Mouse (Mus musculus) CD4-positive helper T cell, adult 2 months (primary cell): ENCODE data around the gene Wscd2.
A peak's percentile ranks its signal among the peaks of the same experiment; 100 is the strongest.

ENCODE experiments used
- DNase-seq: peaks from one replicate; pipeline ENCODE4 v3.0.0-alpha.2; 2012; ENCODE audit warnings: low read depth, missing footprints, low spot score

Wscd2 gene

GRCm38 (mm10) chr5:113538826-113539225 is 48.7 kb downstream of the Wscd2 start:
- peak; percentile 74 for DNase-seq

- DNase-seq, result peak; percentile 77
Measured at GRCm38 (mm10) chr5:113539438-113539837, 49.3 kb downstream of the Wscd2 start.

- no peak for DNase-seq
Measured at GRCm38 (mm10) chr5:113539858-113540257, 49.7 kb downstream of the Wscd2 start.

GRCm38 (mm10) chr5:113541196-113541595 is 51.1 kb downstream of the Wscd2 start:
- DNase-seq, result no peak

GRCm38 (mm10) chr5:113542885-113543476 is 52.8 kb downstream of the Wscd2 start:
- DNase-seq, result no peak

GRCm38 (mm10) chr5:113547949-113548700 is 58.0 kb downstream of the Wscd2 start:
- peak; percentile 61 for DNase-seq

GRCm38 (mm10) chr5:113550249-113550648 is 60.1 kb downstream of the Wscd2 start:
- no peak for DNase-seq

GRCm38 (mm10) chr5:113550759-113551158 is 60.6 kb downstream of the Wscd2 start:
- no peak for DNase-seq

GRCm38 (mm10) chr5:113553402-113553897 is 63.3 kb downstream of the Wscd2 start:
- DNase-seq, result no peak

- no peak for DNase-seq
Measured at GRCm38 (mm10) chr5:113554095-113554494, 64.0 kb downstream of the Wscd2 start.

- DNase-seq, result no peak
Measured at GRCm38 (mm10) chr5:113554571-113554970, 64.4 kb downstream of the Wscd2 start.

- no peak for DNase-seq
Measured at GRCm38 (mm10) chr5:113555684-113556083, 65.6 kb downstream of the Wscd2 start.

- DNase-seq, result no peak
Measured at GRCm38 (mm10) chr5:113558065-113558464, 67.9 kb downstream of the Wscd2 start.

GRCm38 (mm10) chr5:113559627-113560026 is 69.5 kb downstream of the Wscd2 start:
- no peak for DNase-seq

GRCm38 (mm10) chr5:113564463-113564862 is 74.3 kb downstream of the Wscd2 start:
- DNase-seq, result no peak

- DNase-seq, result no peak
Measured at GRCm38 (mm10) chr5:113565101-113565854, 75.1 kb downstream of the Wscd2 start.

- no peak for DNase-seq
Measured at GRCm38 (mm10) chr5:113565858-113566257, 75.7 kb downstream of the Wscd2 start.

- no peak for DNase-seq
Measured at GRCm38 (mm10) chr5:113570056-113570717, 80.1 kb downstream of the Wscd2 start.

GRCm38 (mm10) chr5:113577555-113577954 is 87.4 kb downstream of the Wscd2 start:
- no peak for DNase-seq

GRCm38 (mm10) chr5:113578428-113578827 is 88.3 kb downstream of the Wscd2 start:
- no peak for DNase-seq

GRCm38 (mm10) chr5:113579128-113579527 is 89.0 kb downstream of the Wscd2 start:
- no peak for DNase-seq

GRCm38 (mm10) chr5:113580248-113580647 is 90.1 kb downstream of the Wscd2 start:
- peak; percentile 19 for DNase-seq
